Mouse (Mus musculus) left cerebral cortex, postnatal 4 days (tissue): Measurements from ENCODE around the gene Kdm1b. TPM values are rescaled to one million over a fixed set of nuclear protein-coding genes. Genes with fewer than 3 reads are reported as not detected.

Experiments used
- DNase-seq: peaks from one replicate; pipeline ENCODE4 v3.0.0-alpha.2; 2022
- intact Hi-C: fragments of 180-260 bp; cut with DNase I; formaldehyde crosslinking; loops from one replicate; pipeline ENCODE4 v1.15.1; 2025
- total RNA-seq, 2 experiments: library from RNA; stranded (reverse); gene quantifications; 2 replicates each; pipeline ENCODE4 v1.2.3; 2021

Kdm1b gene
- total RNA-seq, result 10 to 100 TPM; 23.8 to 34.7 TPM

GRCm38 (mm10) chr13:47043030-47043680 is at the start of gene Kdm1b:
Gene Kdm1b (plus strand): TSS chr13:47043499.
- intact Hi-C loops, result no loop called here

GRCm38 (mm10) chr13:46997355-46997754 is 45.9 kb upstream of the Kdm1b start:
- intact Hi-C loops, result no loop called here

More at GRCm38 (mm10) chr13:47043030-47043680, at the start of gene Kdm1b:
- DNase-seq, result peak; percentile 99

GRCm38 (mm10) chr13:46999498-46999897 is 43.8 kb upstream of the Kdm1b start:
- intact Hi-C loops, result no loop called here
- no peak for DNase-seq

More at GRCm38 (mm10) chr13:46997355-46997754, 45.9 kb upstream of the Kdm1b start:
- no peak for DNase-seq

DNA sequence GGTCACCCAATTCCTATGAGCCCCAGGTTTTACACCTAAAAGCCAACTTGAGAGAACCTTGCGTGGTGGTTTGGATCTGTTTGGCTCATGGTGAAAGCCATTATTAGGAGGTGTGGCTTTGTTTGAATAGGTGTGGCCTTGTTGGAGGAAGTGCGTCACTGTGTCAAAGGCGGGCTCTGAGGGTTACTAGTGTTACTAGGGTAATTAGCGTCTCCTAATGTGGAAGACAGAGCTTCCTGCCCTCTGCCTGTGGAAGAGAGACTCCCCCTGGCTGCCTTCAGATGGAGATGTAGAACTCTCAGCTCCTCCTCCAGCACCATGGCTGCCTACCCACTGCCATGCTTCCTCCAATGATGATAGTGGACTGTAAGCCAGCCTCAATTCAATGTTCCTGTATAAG is 41.7 kb upstream of the Kdm1b start:
- intact Hi-C loops, result no loop called here
- no peak for DNase-seq

DNA sequence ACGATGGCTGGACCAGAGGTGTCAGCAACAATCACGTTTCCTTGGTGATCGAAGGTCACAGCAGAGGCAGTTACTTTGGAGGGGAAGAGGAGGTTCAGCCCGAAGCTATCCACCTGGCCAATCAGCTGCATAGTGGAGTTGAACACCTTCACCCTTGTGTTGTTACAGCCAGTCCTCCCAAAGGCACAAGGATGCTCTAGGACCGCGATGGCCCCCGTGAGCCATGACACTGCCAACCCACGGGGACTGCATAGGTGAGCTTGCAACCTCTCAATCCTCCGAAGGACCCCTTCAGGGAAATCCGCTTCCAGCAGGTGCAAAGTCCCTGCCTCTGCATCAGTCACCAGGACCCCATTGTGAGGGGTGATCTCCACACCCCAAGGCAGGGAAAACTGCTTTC is 29.6 kb upstream of the Kdm1b start:
- intact Hi-C loops, result loop anchor here (5.0 kb wide), 2 partner anchors 81 to 176 kb away; no protein-coding TSS in a partner anchor
- no peak for DNase-seq

GRCm38 (mm10) chr13:47014334-47015194 is 28.7 kb upstream of the Kdm1b start, which contains the start of gene Nhlrc1:
Gene Nhlrc1 (minus strand): TSS chr13:47014850.
- DNase-seq, result peak; percentile 77
- intact Hi-C loops, result loop anchor here (5.0 kb wide), 3 partner anchors 82 to 287 kb away; partner anchors contain the start of gene Nup153

DNA sequence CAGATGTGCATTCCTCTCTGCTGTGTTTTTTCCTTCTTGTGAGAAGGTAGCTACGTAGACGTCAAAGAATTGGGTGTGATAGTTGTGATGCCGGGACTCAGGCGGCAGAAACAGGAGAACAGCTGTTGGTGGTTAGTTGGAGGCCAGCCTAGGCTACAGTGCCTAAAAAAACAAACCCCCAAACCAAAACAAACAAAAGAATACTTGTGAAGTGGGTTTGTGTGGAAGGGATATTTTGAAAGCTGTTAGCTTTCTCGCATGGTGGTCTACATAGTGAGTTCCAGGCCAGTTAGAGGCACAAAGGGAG is 28.2 kb upstream of the Kdm1b start:
- no peak for DNase-seq
- intact Hi-C loops, result loop anchor here (5.0 kb wide), 1 partner anchor 288 kb away; the partner anchor contains the start of gene Nup153

GRCm38 (mm10) chr13:47017259-47017658 is 26.0 kb upstream of the Kdm1b start:
- DNase-seq, result peak; percentile 63
- intact Hi-C loops, result loop anchor here (5.0 kb wide), 1 partner anchor 290 kb away; the partner anchor contains the start of gene Nup153

- no peak for DNase-seq
- intact Hi-C loops, result loop anchor here (5.0 kb wide), 1 partner anchor 292 kb away; the partner anchor contains the start of gene Nup153
These were observed 23.5 kb upstream of the Kdm1b start for GRCm38 (mm10) chr13:47019774-47020173.

- no peak for DNase-seq
- intact Hi-C loops, result no loop called here
These were observed 22.5 kb upstream of the Kdm1b start for GRCm38 (mm10) chr13:47020798-47021197.

DNA sequence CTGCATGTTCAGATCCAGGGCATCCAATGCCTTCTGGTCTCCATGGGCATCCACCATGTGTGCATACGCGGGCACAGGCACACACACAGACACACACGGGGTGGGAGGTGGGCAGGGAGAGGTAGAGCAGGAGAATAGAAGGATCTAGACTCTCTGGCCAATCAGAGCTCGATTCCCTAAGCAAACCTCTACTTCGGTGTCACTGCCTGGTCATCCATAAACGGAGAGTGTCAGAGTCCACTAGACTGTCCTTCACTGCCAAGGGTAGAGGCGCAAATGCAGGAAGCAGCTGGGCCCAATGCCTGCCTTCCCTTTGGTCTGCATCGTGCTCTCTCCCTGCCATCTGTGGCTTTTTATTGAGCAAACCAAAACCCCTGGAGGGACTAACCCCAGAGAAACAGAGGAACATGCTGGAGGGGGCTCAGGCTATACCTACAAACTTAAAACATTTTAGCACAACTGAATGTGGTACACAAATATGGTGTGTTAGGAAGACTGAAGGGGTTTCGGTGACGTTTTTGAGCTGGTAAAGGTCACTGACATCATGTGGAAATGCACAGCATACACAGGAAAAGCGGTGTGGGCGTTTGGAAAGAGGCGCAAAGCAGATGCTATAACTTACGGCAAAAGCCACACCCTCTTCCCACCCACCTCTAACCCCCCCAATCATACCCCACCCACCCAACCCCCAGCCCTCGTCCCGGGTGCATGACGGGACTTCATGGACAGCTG is 12.8 kb upstream of the Kdm1b start:
- DNase-seq, result no peak
- intact Hi-C loops, result no loop called here

DNA sequence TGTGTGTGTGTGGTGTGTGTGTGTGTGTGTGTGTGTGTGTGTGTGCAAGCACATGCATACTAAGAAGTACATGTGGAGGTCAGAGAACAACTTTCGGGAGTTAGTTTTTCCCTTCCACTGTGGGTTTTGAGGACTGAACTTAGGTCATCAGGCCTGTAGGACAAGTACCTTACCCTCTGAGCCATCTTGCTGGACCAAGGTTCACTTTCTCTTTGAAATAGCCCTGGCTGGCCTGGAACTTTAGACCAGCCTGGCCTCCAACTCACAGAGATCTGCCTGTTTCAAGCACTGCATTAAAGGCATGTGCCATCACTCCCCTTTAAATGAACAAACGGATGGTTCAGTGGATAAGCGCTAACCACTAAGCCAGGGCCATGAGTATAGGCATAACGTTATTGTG is 9.7 kb upstream of the Kdm1b start:
- intact Hi-C loops, result no loop called here

DNA sequence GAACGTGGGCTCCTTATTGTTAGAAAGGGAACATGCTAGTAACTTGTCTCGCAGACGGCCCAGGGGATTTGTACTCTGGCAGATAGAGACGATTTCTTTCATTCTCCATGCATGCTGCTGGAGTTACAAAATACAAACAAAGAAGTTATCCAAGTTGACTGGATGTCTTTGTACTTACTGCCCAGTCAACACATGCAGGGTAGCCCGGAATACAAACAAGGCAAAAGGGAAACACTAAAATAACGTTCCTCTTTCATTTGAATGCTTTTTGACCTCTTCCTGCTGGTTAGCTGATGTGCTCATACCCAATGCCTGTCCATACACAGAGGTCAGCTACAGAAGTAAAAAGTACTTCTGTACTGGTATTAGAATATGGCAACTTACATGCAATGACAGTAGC is 5.4 kb upstream of the Kdm1b start:
- DNase-seq, result no peak
- intact Hi-C loops, result no loop called here

More for the DNA sequence above, 9.7 kb upstream of the Kdm1b start:
- no peak for DNase-seq

GRCm38 (mm10) chr13:47040061-47040460 is 3.2 kb upstream of the Kdm1b start:
- intact Hi-C loops, result no loop called here
- no peak for DNase-seq

DNA sequence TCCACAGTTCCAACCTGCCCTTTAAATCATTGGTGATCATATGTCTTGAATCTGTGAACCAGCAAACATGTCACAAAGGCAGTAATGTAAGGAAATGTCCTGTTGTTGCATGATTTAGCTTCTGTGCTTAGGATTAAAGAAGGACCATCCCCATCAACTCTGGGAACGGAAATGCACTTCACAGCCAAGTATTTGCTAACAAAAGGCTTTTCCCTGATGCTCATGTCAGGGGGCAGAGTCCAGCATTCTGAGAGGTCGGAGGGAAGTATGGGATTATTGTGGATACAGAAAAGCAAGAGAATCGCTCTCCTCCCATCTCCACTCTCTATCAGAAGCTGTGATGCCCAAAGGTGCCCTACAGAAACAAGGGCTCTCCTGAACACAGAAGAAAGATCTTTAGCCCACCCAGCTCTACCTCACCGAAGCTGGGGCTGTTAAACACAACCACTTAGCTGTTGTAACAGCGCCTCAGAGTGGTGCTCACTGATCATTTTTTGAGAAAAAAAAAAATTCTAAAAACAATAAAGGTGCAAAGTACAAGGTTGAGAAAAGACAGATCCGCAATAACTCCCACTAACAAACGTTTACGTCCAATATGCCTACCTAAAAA is 1.2 kb upstream of the Kdm1b start:
- no peak for DNase-seq
- intact Hi-C loops, result no loop called here

- peak; percentile 25 for DNase-seq
- intact Hi-C loops, result no loop called here
These were observed 726 bp downstream of the Kdm1b start for GRCm38 (mm10) chr13:47043833-47044616.

DNA sequence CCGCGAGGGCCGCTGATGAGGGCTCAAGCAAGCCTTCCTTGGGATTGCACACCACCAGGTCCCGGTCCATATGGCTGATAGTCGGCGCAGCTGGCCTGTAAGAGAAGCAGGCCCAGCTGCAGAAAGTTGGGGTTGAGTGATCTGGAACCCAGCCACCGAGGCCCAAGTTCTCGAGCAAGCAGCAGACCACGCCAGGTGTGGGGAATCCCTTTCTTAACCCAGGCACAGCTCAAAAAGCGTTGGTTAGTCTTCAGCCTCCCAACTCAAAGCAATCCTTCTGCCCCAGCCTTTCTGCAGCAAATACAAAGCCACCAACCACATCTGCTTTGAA is 1.3 kb downstream of the Kdm1b start, which contains the start of gene Tpmt:
Gene Tpmt (minus strand): TSS at position 121 of the 331 bp plus-strand sequence.
- peak; percentile 29 for DNase-seq
- intact Hi-C loops, result no loop called here

DNA sequence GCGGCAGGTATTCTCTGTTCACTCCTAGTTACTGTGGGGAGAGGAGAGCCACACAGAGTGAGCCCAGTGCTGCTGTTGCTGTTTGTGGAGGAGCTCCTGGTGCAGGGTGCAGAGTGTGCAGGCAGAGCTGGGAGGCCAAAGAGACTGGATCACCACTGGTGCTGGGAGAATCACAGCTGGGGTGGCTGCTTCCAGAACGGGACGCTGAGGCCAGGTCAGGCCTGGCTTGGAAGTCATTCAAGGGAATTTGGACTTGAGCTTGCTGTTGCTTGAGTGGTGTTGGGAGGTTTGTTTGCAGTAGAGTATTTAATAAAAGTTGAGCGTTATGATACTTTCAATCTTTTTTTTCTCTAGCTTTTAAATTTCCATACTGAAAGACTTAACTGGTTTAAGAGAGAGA is 4.7 kb downstream of the Kdm1b start:
- no peak for DNase-seq
- intact Hi-C loops, result no loop called here

DNA sequence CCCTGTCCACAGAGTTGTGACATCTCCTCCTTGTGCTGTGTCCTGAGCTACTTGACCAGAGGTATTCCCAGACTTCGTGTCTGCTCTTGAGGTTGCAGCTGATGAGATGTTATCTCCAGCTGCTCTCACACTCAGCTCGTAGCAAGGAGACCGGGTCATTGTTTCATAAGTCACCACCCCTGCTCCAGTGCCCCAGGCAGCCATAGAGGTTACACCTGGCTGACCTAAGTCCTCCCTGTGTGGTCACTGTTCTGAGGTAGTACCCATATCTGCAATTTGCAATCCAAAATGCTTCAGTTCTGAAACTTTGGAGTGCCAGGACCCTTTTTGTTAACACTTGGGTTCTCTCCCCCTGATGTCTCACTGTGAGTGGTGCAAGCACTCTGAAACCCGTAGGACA is 6.7 kb downstream of the Kdm1b start:
- DNase-seq, result no peak
- intact Hi-C loops, result no loop called here

- DNase-seq, result no peak
- intact Hi-C loops, result no loop called here
These were observed 10.7 kb downstream of the Kdm1b start for GRCm38 (mm10) chr13:47053971-47054370.
